Mouse (Mus musculus): ENCODE results near the gene Itgad. TPM values are rescaled to one million over a fixed set of nuclear protein-coding genes. Genes with fewer than 3 reads are reported as not detected.

The Itgad gene
- total and polyA plus RNA-seq, 3 experiments, result not detected

- Histone ChIP-seq H3K27ac (ENCODE audit: control insufficient read depth, low read depth, low read length) (no peak overlapping the region), H3K79me2 (ENCODE audit: control insufficient read depth, insufficient read depth, low read length, poor library complexity) (no peaks in the 10 kb centered on the region), H3K9ac (ENCODE audit: control insufficient read depth, low read depth, low read length, poor library complexity, severe bottlenecking) (no peak overlapping the region), H3K27me3 (ENCODE audit: control insufficient read depth in 1 of 2, insufficient read depth in 2 of 2, low read length in 2 of 2) (no peaks in the 10 kb centered on the region), H3K4me3 (ENCODE audit: control insufficient read depth in 1 of 2, insufficient read depth in 1 of 2, low read depth in 2 of 2, low read length in 2 of 2) (no peak overlapping the region), H3K4me1 (ENCODE audit: control insufficient read depth in 1 of 2, insufficient read depth in 2 of 2, low read length in 2 of 2) (no peaks in the 10 kb centered on the region), H3K9me3 (replicated peaks; ENCODE audit: insufficient read depth, low read length) (no peaks in the 10 kb centered on the region), H3K36me3 (ENCODE audit: control insufficient read depth in 1 of 2, insufficient read depth in 2 of 2, low read length in 2 of 2) (no peaks in the 10 kb centered on the region)
- TF ChIP-seq ZKSCAN1 (IDR thresholded peaks at IDR 0.05; ENCODE audit: low read depth, low read length), result no peak
- DNase-seq (ENCODE audit: low read depth, low spot score), result no peak
Observed at GRCm38 (mm10) chr7:128249998-128250397, 95.8 kb downstream of the Itgad start.

DNA sequence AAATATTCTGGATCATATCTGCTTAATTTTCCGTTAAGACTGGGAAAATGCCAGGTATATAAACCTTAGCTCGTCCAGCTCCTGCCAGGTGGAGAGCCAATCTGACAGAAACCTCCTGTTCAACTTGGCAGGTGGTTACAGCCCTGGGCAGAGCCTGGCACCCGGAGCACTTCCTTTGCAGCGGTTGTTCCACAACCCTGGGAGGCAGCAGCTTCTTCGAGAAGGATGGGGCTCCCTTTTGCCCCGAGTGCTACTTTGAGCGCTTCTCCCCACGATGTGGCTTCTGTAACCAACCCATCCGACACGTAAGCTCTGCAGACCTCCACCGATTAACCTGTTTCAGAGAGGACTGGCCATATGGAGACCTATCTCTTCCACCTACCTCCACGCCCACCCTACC lies 97.8 kb downstream of the Itgad start:
- H3K4me3 ChIP-seq (ENCODE audit: control insufficient read depth in 1 of 2, insufficient read depth in 1 of 2, low read depth in 2 of 2, low read length in 2 of 2), result no peak overlapping the region
- H3K36me3 ChIP-seq (ENCODE audit: control insufficient read depth in 1 of 2, insufficient read depth in 2 of 2, low read length in 2 of 2), result no peaks in the 10 kb centered on the region
- no peak overlapping the region for H3K9ac ChIP-seq (ENCODE audit: control insufficient read depth, low read depth, low read length, poor library complexity, severe bottlenecking)
- no peak for DNase-seq (ENCODE audit: low read depth, low spot score)
- no peaks in the 10 kb centered on the region for H3K79me2 ChIP-seq (ENCODE audit: control insufficient read depth, insufficient read depth, low read length, poor library complexity)
- peaks cover 6% of the 10 kb centered on the region in 2 experiments for H3K4me1 ChIP-seq (ENCODE audit: control insufficient read depth in 1 of 2, insufficient read depth in 2 of 2, low read length in 2 of 2)
- no peaks in the 10 kb centered on the region for H3K27me3 ChIP-seq (ENCODE audit: control insufficient read depth in 1 of 2, insufficient read depth in 2 of 2, low read length in 2 of 2)
- TF ChIP-seq RAD21 (IDR thresholded peaks at IDR 0.05; ENCODE audit: low read depth, low read length) (no peak), TCF12 (IDR thresholded peaks at IDR 0.05; ENCODE audit: low read depth, low read length) (no peak), MYB (IDR thresholded peaks at IDR 0.05; ENCODE audit: low read depth, low read length) (no peak), NELFE (IDR thresholded peaks at IDR 0.05; ENCODE audit: low read depth, low read length) (no peak), MAZ (IDR thresholded peaks at IDR 0.05; ENCODE audit: low read depth, low read length) (no peak), MXI1 (IDR thresholded peaks at IDR 0.05; ENCODE audit: low read depth, low read length) (no peak), BHLHE40 (IDR thresholded peaks at IDR 0.05; ENCODE audit: borderline replicate concordance, low read depth, low read length) (no peak), POLR2A (IDR thresholded peaks at IDR 0.05; ENCODE audit: control insufficient read depth in 1 of 2, insufficient read depth in 1 of 2, low read depth in 1 of 2, low read length in 2 of 2, poor library complexity in 1 of 2) (no peak), SIN3A (IDR thresholded peaks at IDR 0.05; ENCODE audit: low read length) (no peak)
- H3K9me3 ChIP-seq (replicated peaks; ENCODE audit: insufficient read depth, low read length), result no peaks in the 10 kb centered on the region
- H3K27ac ChIP-seq (ENCODE audit: control insufficient read depth, low read depth, low read length), result no peak overlapping the region

DNA sequence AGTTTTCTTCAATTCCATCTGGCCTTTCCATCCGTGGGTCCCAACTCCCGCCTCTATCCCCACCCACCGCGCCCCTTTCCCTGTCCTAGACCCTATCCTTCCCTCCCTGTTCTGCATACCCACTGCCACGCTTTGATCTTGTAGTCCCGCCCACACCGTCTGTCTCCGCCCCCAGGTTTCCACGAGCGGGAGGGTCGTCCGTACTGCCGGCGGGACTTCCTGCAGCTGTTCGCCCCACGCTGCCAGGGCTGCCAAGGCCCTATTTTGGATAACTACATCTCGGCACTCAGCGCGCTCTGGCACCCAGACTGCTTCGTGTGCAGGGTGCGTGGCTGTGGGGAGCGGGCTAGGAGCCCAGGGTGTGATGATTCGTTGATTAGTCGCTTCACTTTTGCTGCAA lies 98.4 kb downstream of the Itgad start:
- no peak for DNase-seq (ENCODE audit: low read depth, low spot score)
- Histone ChIP-seq H3K4me1 (ENCODE audit: control insufficient read depth in 1 of 2, insufficient read depth in 2 of 2, low read length in 2 of 2) (peaks cover 9 to 12% of the 10 kb centered on the region in 2 experiments), H3K27me3 (ENCODE audit: control insufficient read depth in 1 of 2, insufficient read depth in 2 of 2, low read length in 2 of 2) (no peaks in the 10 kb centered on the region; a peak in 1 of 4 replicates), H3K9me3 (replicated peaks; ENCODE audit: insufficient read depth, low read length) (no peaks in the 10 kb centered on the region), H3K36me3 (ENCODE audit: control insufficient read depth in 1 of 2, insufficient read depth in 2 of 2, low read length in 2 of 2) (peaks cover 0 to 4% of the 10 kb centered on the region in 2 experiments; a peak in 2 of 4 replicates), H3K4me3 (ENCODE audit: control insufficient read depth in 1 of 2, insufficient read depth in 1 of 2, low read depth in 2 of 2, low read length in 2 of 2) (no peak overlapping the region), H3K27ac (ENCODE audit: control insufficient read depth, low read depth, low read length) (no peak overlapping the region), H3K9ac (ENCODE audit: control insufficient read depth, low read depth, low read length, poor library complexity, severe bottlenecking) (no peak overlapping the region), H3K79me2 (ENCODE audit: control insufficient read depth, insufficient read depth, low read length, poor library complexity) (no peaks in the 10 kb centered on the region)
- TF ChIP-seq KAT2A (conservative IDR thresholded peaks at IDR 0.05; ENCODE audit: low read depth, low read length) (no peak), GATA1 (IDR thresholded peaks at IDR 0.05; ENCODE audit: low read depth, low read length) (no peak), POLR2AphosphoS5 (IDR thresholded peaks at IDR 0.05; ENCODE audit: borderline replicate concordance, low read depth, low read length) (no peak), POLR2AphosphoS2 (IDR thresholded peaks at IDR 0.05; ENCODE audit: low read length) (no peak), CHD1 (IDR thresholded peaks at IDR 0.05; ENCODE audit: low read depth, low read length) (no peak), MAX (IDR thresholded peaks at IDR 0.05; ENCODE audit: low read length) (no peak)

Measured in MEL (cell line).